Mouse (Mus musculus) hindbrain, embryonic 16.5 days (tissue): ENCODE results near the gene Glb1. TPM values are rescaled to one million over a fixed set of nuclear protein-coding genes. Genes with fewer than 3 reads are reported as not detected.

Experiments used
- ATAC-seq: fragments of 200-750 bp; cut with Nextera tagmentation; 2 replicates; pipeline ENCODE4 v1.8.0; 2017; ENCODE audit warnings: moderate TSS enrichment, moderate library complexity
- H3K27ac ChIP-seq: fragments of 300-500 bp; sonication (generic); 2 replicates; pipeline ENCODE4 v1.5.1; 2014; ENCODE audit warnings: low read depth, mild to moderate bottlenecking, control low read depth, low read length, moderate library complexity
- H3K27me3 ChIP-seq: fragments of 300-500 bp; sonication (generic); replicated peaks from 2 replicates; pipeline ENCODE4 v1.6.1; 2014; ENCODE audit warnings: low read length; ENCODE audit not compliant: control insufficient read depth, insufficient read depth
- H3K36me3 ChIP-seq: fragments of 300-500 bp; sonication (generic); 2 replicates; pipeline ENCODE4 v1.6.1; 2014; ENCODE audit warnings: mild to moderate bottlenecking, low read length, moderate library complexity, mixed read lengths; ENCODE audit not compliant: control insufficient read depth, insufficient read depth
- H3K4me1 ChIP-seq: fragments of 300-500 bp; sonication (generic); 2 replicates; pipeline ENCODE4 v1.6.1; 2014; ENCODE audit warnings: low read depth, low read length; ENCODE audit not compliant: control insufficient read depth, insufficient read depth
- H3K4me2 ChIP-seq: fragments of 300-500 bp; sonication (generic); 2 replicates; pipeline ENCODE4 v1.6.1; 2014; ENCODE audit warnings: mild to moderate bottlenecking, low read length, control low read depth, moderate library complexity
- H3K4me3 ChIP-seq: fragments of 300-500 bp; sonication (generic); 2 replicates; pipeline ENCODE4 v1.5.1; 2014; ENCODE audit warnings: mild to moderate bottlenecking, low read length, control low read depth, moderate library complexity
- H3K9ac ChIP-seq: fragments of 300-500 bp; sonication (generic); 2 replicates; pipeline ENCODE4 v1.6.1; 2014; ENCODE audit warnings: low read depth, mild to moderate bottlenecking, control low read depth, low read length, moderate library complexity
- H3K9me3 ChIP-seq: fragments of 300-500 bp; sonication (generic); 2 replicates; pipeline ENCODE4 v1.6.1; 2014; ENCODE audit warnings: mild to moderate bottlenecking, low read length, moderate library complexity; ENCODE audit not compliant: control insufficient read depth
- WGBS: fragments of 180-500 bp; shearing (Covaris S2); extraction: QIAGEN DNeasy Blood & Tissue Kit; methylation state at CpG from one replicate; pipeline ENCODE4 v1.1.7; 2014; 5-methylcytosine and 5-hydroxymethylcytosine counted together
- polyA plus RNA-seq: library from polyadenylated mRNA; unstranded; fragments of >200 nt; fragmentation: Nextera tagmentation; extraction: Ambion mirVana; gene quantifications from 2 replicates; pipeline ENCODE4 v1.2.1, GENCODE M21; 2015

Gene Glb1
- polyA plus RNA-seq, 1 experiment from 2014 or later: 40.1 TPM

GRCm38 (mm10) chr9:114421797-114422196, 20.9 kb downstream of the Glb1 start:
- H3K27me3 ChIP-seq: no peaks in the 10 kb centered on the region
- no peak overlapping the region for H3K27ac ChIP-seq
- H3K9ac ChIP-seq: no peak overlapping the region
- 95% methylated on average over 7 of the region's 7 CpGs for WGBS
- no peaks in the 10 kb centered on the region for H3K4me1 ChIP-seq
- H3K4me3 ChIP-seq: no peak overlapping the region
- ATAC-seq: no peak
- H3K36me3 ChIP-seq: 0 out of 2 replicates have a peak, but pooled peaks cover 5% of the 10 kb centered on the region
- H3K9me3 ChIP-seq: no peaks in the 10 kb centered on the region
- H3K4me2 ChIP-seq: no peak overlapping the region

- Histone ChIP-seq H3K4me3 (no peak overlapping the region), H3K9me3 (no peaks in the 10 kb centered on the region), H3K4me1 (no peaks in the 10 kb centered on the region), H3K27ac (no peak overlapping the region), H3K4me2 (no peak overlapping the region), H3K9ac (no peak overlapping the region), H3K27me3 (no peaks in the 10 kb centered on the region), H3K36me3 (peaks cover 7% of the 10 kb centered on the region; the same call in 1 of the 2 replicates)
- WGBS: 95% methylated on average over 5 of the region's 5 CpGs
- no peak for ATAC-seq
Measured at GRCm38 (mm10) chr9:114425576-114425975, 24.7 kb downstream of the Glb1 start.

- H3K27me3 ChIP-seq: no peaks in the 10 kb centered on the region
- H3K27ac ChIP-seq: no peak overlapping the region
- H3K9me3 ChIP-seq: no peaks in the 10 kb centered on the region
- H3K9ac ChIP-seq: no peak overlapping the region
- H3K4me3 ChIP-seq: no peak overlapping the region
- no peak overlapping the region for H3K4me2 ChIP-seq
- WGBS: 96% methylated on average over 5 of the region's 5 CpGs
- ATAC-seq: no peak
- H3K36me3 ChIP-seq: peaks cover 9% of the 10 kb centered on the region; the same call in 1 of the 2 replicates
- no peaks in the 10 kb centered on the region for H3K4me1 ChIP-seq
Measured at GRCm38 (mm10) chr9:114426201-114426600, 25.3 kb downstream of the Glb1 start.

GRCm38 (mm10) chr9:114427425-114427824, 26.5 kb downstream of the Glb1 start:
- H3K27me3 ChIP-seq: no peaks in the 10 kb centered on the region
- no peak for ATAC-seq
- H3K4me1 ChIP-seq: no peaks in the 10 kb centered on the region
- H3K9ac ChIP-seq: no peak overlapping the region
- H3K27ac ChIP-seq: no peak overlapping the region
- peaks cover 7% of the 10 kb centered on the region; the same call in 1 of the 2 replicates for H3K36me3 ChIP-seq
- H3K4me3 ChIP-seq: no peak overlapping the region
- H3K4me2 ChIP-seq: no peak overlapping the region
- no peaks in the 10 kb centered on the region for H3K9me3 ChIP-seq
- WGBS: 95% methylated on average over 8 of the region's 8 CpGs

GRCm38 (mm10) chr9:114428103-114428834, 27.4 kb downstream of the Glb1 start:
- no peak overlapping the region for H3K9ac ChIP-seq
- no peaks in the 10 kb centered on the region for H3K4me1 ChIP-seq
- no peak for ATAC-seq
- WGBS: 81% methylated on average over 12 of the region's 12 CpGs
- H3K9me3 ChIP-seq: no peaks in the 10 kb centered on the region
- no peak overlapping the region for H3K4me2 ChIP-seq
- no peaks in the 10 kb centered on the region for H3K27me3 ChIP-seq
- H3K27ac ChIP-seq: no peak overlapping the region
- H3K36me3 ChIP-seq: peaks cover 7% of the 10 kb centered on the region; the same call in 1 of the 2 replicates
- no peak overlapping the region for H3K4me3 ChIP-seq

GRCm38 (mm10) chr9:114435668-114436067, 34.8 kb downstream of the Glb1 start:
- Histone ChIP-seq H3K4me3 (no peak overlapping the region), H3K27ac (no peak overlapping the region), H3K4me2 (no peak overlapping the region), H3K36me3 (peaks cover 12% of the 10 kb centered on the region), H3K9me3 (no peaks in the 10 kb centered on the region; the same call in none of the 2 replicates), H3K4me1 (no peaks in the 10 kb centered on the region), H3K27me3 (no peaks in the 10 kb centered on the region), H3K9ac (no peak overlapping the region)
- WGBS: 80% methylated on average over 2 of the region's 2 CpGs
- ATAC-seq: no peak

- no peak overlapping the region for H3K4me2 ChIP-seq
Measured at GRCm38 (mm10) chr9:114440548-114440947, 39.7 kb downstream of the Glb1 start.

GRCm38 (mm10) chr9:114442225-114442624, 41.3 kb downstream of the Glb1 start:
- H3K4me1 ChIP-seq: no peaks in the 10 kb centered on the region
- 93% methylated on average over 9 of the region's 9 CpGs for WGBS
- H3K9me3 ChIP-seq: no peaks in the 10 kb centered on the region
- no peak overlapping the region for H3K4me2 ChIP-seq
- no peak overlapping the region for H3K4me3 ChIP-seq
- no peaks in the 10 kb centered on the region for H3K27me3 ChIP-seq
- H3K27ac ChIP-seq: no peak overlapping the region
- ATAC-seq: no peak
- H3K36me3 ChIP-seq: 0 out of 2 replicates have a peak, but pooled peaks cover 3% of the 10 kb centered on the region
- H3K9ac ChIP-seq: no peak overlapping the region

More at GRCm38 (mm10) chr9:114440548-114440947, 39.7 kb downstream of the Glb1 start:
- 86% methylated on average over 10 of the region's 10 CpGs for WGBS
- Histone ChIP-seq H3K36me3 (peaks cover 11% of the 10 kb centered on the region), H3K4me3 (no peak overlapping the region), H3K27ac (no peak overlapping the region), H3K9ac (no peak overlapping the region), H3K9me3 (no peaks in the 10 kb centered on the region; the same call in none of the 2 replicates), H3K4me1 (no peaks in the 10 kb centered on the region), H3K27me3 (no peaks in the 10 kb centered on the region)
- ATAC-seq: no peak

GRCm38 (mm10) chr9:114442893-114443292, 42.0 kb downstream of the Glb1 start:
- Histone ChIP-seq H3K27me3 (no peaks in the 10 kb centered on the region), H3K36me3 (no peaks in the 10 kb centered on the region), H3K4me2 (no peak overlapping the region), H3K9ac (no peak overlapping the region), H3K4me3 (no peak overlapping the region), H3K9me3 (no peaks in the 10 kb centered on the region), H3K4me1 (no peaks in the 10 kb centered on the region), H3K27ac (no peak overlapping the region)
- WGBS: 81% methylated on average over 9 of the region's 9 CpGs
- ATAC-seq: no peak
